Mouse (Mus musculus): ENCODE data around the gene Prss53. TPM values are rescaled to one million over a fixed set of nuclear protein-coding genes. Genes with fewer than 3 reads are reported as not detected.

Prss53 gene
- polyA plus RNA-seq, 1 experiment, result 0.74 TPM

DNA sequence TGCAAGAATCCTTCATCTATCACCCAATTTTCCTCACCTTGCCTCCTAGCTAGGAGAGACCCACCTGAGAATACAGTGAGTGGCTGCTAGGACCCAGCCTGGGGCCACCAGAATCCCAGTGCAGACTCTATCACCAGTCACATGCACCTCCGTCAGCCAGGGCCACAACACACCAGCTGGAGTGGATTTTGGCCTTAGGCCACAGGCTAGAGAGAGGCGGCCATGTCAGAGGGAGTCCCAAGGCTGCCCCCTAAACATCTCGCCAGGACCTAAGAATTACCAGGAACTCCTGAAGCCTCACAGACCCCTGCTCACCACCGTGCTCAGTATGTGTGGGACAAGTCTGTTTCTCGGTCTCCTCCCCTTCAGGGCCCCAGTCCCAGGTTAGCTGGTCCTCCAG is 43.3 kb upstream of the Prss53 start:
- Histone ChIP-seq H3K27me3 (ENCODE audit: control insufficient read depth, insufficient read depth, insufficient read length) (no peaks in the 10 kb centered on the region), H3K4me3 (peak overlapping the region; percentile 27), H3K4me2 (ENCODE audit: low read depth) (no peak overlapping the region), H3ac (ENCODE audit: control insufficient read depth, insufficient read length) (no peak overlapping the region), H3K79me2 (ENCODE audit: control insufficient read depth, insufficient read depth) (no peaks in the 10 kb centered on the region), H3K36me3 (ENCODE audit: control insufficient read depth, insufficient read depth) (no peaks in the 10 kb centered on the region)
- no peak for TF ChIP-seq MYOG (IDR thresholded peaks at IDR 0.05; ENCODE audit: control insufficient read depth in 1 of 3, insufficient read depth in 1 of 3, insufficient read length in 2 of 3, low read depth in 2 of 3)
- TF ChIP-seq USF1 (IDR thresholded peaks at IDR 0.05; ENCODE audit: low read depth), result no peak
- TF ChIP-seq POLR2AphosphoS2 (IDR thresholded peaks at IDR 0.05; ENCODE audit: insufficient read length, low read depth), result no peak
- TF ChIP-seq TCF3 (IDR thresholded peaks at IDR 0.05; ENCODE audit: insufficient read length, low read depth), result no peak

DNA sequence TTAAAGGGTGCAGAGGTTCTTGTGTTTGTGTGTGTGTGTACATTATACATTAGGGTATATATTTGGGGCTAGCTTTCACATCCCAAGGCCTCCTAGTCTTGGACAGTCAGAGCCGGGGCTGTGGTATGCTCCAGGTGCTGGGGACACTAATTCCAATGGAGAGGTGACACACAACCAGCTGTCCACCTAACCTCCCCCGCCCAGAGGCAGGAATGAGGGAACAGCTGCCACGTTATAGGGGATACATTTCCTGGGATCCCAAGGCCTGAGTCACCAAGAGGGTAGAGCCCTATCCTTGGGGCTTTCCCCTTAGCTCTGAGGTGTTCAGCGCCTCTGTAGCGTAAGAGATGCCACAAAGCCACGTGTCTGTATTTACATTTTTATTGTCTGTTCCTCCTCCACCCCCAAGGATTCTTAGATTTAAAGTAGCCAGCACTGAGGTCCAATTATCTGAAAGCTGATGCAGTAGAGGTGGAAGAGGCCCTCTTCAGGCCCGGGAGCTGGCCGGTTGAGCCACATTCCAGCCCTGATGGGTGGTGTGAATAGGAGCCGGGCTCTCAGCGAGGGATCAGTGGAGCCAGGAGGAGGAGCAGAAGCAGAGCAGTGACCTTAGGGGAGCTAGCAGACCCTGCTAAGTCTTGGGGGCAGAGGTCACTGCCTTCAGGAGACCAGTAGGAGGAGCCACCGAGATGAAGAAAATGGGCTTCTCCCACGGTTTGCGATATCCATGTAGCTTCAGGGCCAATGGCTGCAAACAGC is 41.7 kb upstream of the Prss53 start:
- peak overlapping the region; percentile 55 for H3K4me2 ChIP-seq (ENCODE audit: low read depth)
- TF ChIP-seq REST (IDR thresholded peaks at IDR 0.05; ENCODE audit: insufficient read depth, insufficient read length) (no peak), MAX (IDR thresholded peaks at IDR 0.05; ENCODE audit: low read depth) (peak; percentile 53), MYOG (IDR thresholded peaks at IDR 0.05; ENCODE audit: control insufficient read depth in 1 of 3, insufficient read depth in 1 of 3, insufficient read length in 2 of 3, low read depth in 2 of 3) (peak; percentile 75 to 98 (median 86)), CEBPB (IDR thresholded peaks at IDR 0.05; ENCODE audit: insufficient read depth, poor library complexity, severe bottlenecking) (no peak), TCF3 (IDR thresholded peaks at IDR 0.05; ENCODE audit: insufficient read length, low read depth) (peak; percentile 68), POLR2AphosphoS2 (IDR thresholded peaks at IDR 0.05; ENCODE audit: insufficient read length, low read depth) (no peak), POLR2A (IDR thresholded peaks at IDR 0.05; ENCODE audit: insufficient read length, low read depth) (no peak), USF1 (IDR thresholded peaks at IDR 0.05; ENCODE audit: low read depth) (peak; percentile 27), TCF12 (IDR thresholded peaks at IDR 0.05; ENCODE audit: insufficient read depth, poor library complexity, severe bottlenecking) (peak; percentile 81), E2F4 (IDR thresholded peaks at IDR 0.05; ENCODE audit: insufficient read depth) (no peak), SRF (IDR thresholded peaks at IDR 0.05; ENCODE audit: control insufficient read depth, insufficient read length, low read depth) (no peak), MYOD1 (IDR thresholded peaks at IDR 0.05; ENCODE audit: control insufficient read depth in 1 of 3, insufficient read length in 2 of 3, low read depth in 2 of 3) (peak; percentile 41 to 98 (median 91))
- H3K4me3 ChIP-seq, result no peak overlapping the region
- H3K36me3 ChIP-seq (ENCODE audit: control insufficient read depth, insufficient read depth), result no peaks in the 10 kb centered on the region
- no peaks in the 10 kb centered on the region for H3K79me2 ChIP-seq (ENCODE audit: control insufficient read depth, insufficient read depth)
- H3ac ChIP-seq (ENCODE audit: control insufficient read depth, insufficient read length), result no peak overlapping the region
- no peaks in the 10 kb centered on the region for H3K27me3 ChIP-seq (ENCODE audit: control insufficient read depth, insufficient read depth, insufficient read length)

DNA sequence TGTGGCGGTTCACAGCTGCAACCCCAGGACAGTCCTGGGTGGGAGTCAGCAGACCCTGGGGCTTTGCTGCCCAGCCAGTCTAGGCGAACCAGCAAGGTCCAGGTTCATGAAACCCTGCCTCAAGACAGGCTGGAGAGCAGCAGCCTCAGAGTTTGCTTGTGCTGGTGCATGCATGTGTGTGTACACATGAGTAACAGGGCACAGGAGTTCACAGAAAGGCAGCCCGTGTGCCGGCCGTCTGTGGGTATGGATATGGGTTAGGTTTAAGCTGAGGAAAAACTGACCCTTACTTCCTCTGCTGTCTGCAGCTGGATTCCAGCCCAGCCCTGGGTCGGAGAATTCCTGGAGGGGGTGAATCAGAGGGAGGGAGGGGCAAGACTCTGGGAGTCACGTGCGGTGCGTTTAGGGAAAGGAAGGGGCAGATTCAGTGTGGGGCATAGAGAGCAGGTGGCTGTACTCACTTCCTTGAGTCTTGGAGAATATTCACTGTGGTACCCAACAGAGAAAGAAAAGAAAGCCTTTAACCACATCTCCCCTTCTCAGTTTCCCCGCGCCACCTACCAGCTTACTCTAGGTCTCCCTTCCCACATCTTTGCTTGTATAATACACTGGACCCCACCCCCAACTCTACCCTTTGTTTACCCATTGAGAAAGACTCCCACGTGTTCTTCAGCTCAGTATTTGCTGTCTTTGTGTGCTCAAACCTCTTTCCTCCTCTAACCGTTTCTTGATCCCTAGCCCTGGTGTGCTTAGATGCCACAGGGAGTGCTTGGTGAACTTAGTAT is 40.8 kb upstream of the Prss53 start:
- TF ChIP-seq USF1 (IDR thresholded peaks at IDR 0.05; ENCODE audit: low read depth), result peak; percentile 91
- TF ChIP-seq CEBPB (IDR thresholded peaks at IDR 0.05; ENCODE audit: insufficient read depth, poor library complexity, severe bottlenecking), result no peak
- peak in 2 of 3 experiments; percentile 4 to 11 for TF ChIP-seq MYOD1 (IDR thresholded peaks at IDR 0.05; ENCODE audit: control insufficient read depth in 1 of 3, insufficient read length in 2 of 3, low read depth in 2 of 3)
- no peak for TF ChIP-seq E2F4 (IDR thresholded peaks at IDR 0.05; ENCODE audit: insufficient read depth)
- no peak for TF ChIP-seq POLR2A (IDR thresholded peaks at IDR 0.05; ENCODE audit: insufficient read length, low read depth)
- Histone ChIP-seq H3K4me2 (ENCODE audit: low read depth) (peak overlapping the region; percentile 55), H3ac (ENCODE audit: control insufficient read depth, insufficient read length) (no peak overlapping the region), H3K4me3 (no peak overlapping the region), H3K79me2 (ENCODE audit: control insufficient read depth, insufficient read depth) (no peaks in the 10 kb centered on the region), H3K27me3 (ENCODE audit: control insufficient read depth, insufficient read depth, insufficient read length) (no peaks in the 10 kb centered on the region), H3K36me3 (ENCODE audit: control insufficient read depth, insufficient read depth) (no peaks in the 10 kb centered on the region)

DNA sequence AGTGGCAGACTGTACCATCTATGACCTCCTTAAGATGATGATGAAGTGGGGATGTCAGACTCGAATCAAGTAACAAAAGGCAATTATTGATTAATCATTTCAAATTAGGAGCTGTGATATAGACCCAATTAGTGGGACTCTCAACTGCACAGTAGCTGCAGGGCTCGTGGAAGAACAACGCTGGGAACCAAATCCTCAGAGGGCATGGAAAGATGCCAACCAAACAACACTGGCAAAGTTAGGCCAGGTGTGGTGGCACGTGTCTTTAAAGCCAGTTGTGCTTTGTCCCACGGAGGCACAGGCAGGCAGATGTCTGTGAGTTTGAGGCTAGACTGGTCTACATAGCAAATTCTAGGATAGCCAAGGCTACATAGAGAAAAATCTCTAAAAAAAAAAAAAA is 39.9 kb upstream of the Prss53 start:
- H3K79me2 ChIP-seq (ENCODE audit: control insufficient read depth, insufficient read depth), result no peaks in the 10 kb centered on the region
- H3K4me3 ChIP-seq, result no peak overlapping the region
- no peak overlapping the region for H3K4me2 ChIP-seq (ENCODE audit: low read depth)
- no peaks in the 10 kb centered on the region for H3K36me3 ChIP-seq (ENCODE audit: control insufficient read depth, insufficient read depth)
- H3K27me3 ChIP-seq (ENCODE audit: control insufficient read depth, insufficient read depth, insufficient read length), result no peaks in the 10 kb centered on the region
- no peak for TF ChIP-seq E2F4 (IDR thresholded peaks at IDR 0.05; ENCODE audit: insufficient read depth)
- no peak for TF ChIP-seq CEBPB (IDR thresholded peaks at IDR 0.05; ENCODE audit: insufficient read depth, poor library complexity, severe bottlenecking)
- no peak for TF ChIP-seq TCF3 (IDR thresholded peaks at IDR 0.05; ENCODE audit: insufficient read length, low read depth)
- no peak for TF ChIP-seq USF1 (IDR thresholded peaks at IDR 0.05; ENCODE audit: low read depth)
- TF ChIP-seq POLR2A (IDR thresholded peaks at IDR 0.05; ENCODE audit: insufficient read length, low read depth), result no peak
- TF ChIP-seq MYOD1 (IDR thresholded peaks at IDR 0.05; ENCODE audit: control insufficient read depth in 1 of 3, insufficient read length in 2 of 3, low read depth in 2 of 3), result no peak
- TF ChIP-seq TCF12 (IDR thresholded peaks at IDR 0.05; ENCODE audit: insufficient read depth, poor library complexity, severe bottlenecking), result no peak
- no peak for TF ChIP-seq REST (IDR thresholded peaks at IDR 0.05; ENCODE audit: insufficient read depth, insufficient read length)
- TF ChIP-seq MYOG (IDR thresholded peaks at IDR 0.05; ENCODE audit: control insufficient read depth in 1 of 3, insufficient read depth in 1 of 3, insufficient read length in 2 of 3, low read depth in 2 of 3), result no peak
- TF ChIP-seq SRF (IDR thresholded peaks at IDR 0.05; ENCODE audit: control insufficient read depth, insufficient read length, low read depth), result no peak
- H3ac ChIP-seq (ENCODE audit: control insufficient read depth, insufficient read length), result no peak overlapping the region
